Mouse (Mus musculus): ENCODE measurements around the gene Cyp2g1. TPM values are rescaled to one million over a fixed set of nuclear protein-coding genes. Genes with fewer than 3 reads are reported as not detected.

Gene Cyp2g1
- 0.11 TPM in 1 of 2 replicates, not detected in the other for polyA plus RNA-seq (2014; fragmentation: Nextera tagmentation; extraction: Ambion mirVana)

DNA sequence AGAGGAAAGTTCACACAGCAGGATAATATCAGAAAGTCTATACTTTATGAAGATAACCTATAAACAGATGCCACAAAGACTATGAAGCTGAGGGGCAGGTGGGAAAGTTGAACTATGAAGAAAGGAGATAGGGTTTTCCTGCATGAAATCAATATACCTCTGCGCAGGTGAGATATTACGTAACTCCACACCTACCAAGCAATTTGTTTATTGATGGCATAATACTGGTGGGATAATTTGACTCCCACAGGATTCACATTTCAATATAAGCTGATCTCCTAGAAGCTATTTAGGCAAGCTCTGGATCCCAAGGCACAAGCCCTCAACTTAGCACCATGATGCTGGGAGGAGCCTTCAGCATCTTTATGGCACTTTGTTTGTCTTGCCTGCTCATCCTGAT lies at the start of gene Cyp2g1:
Gene Cyp2g1, plus strand, starts transcription at position 301 of the 400 bp plus-strand sequence.
- H3K27ac ChIP-seq (replicated peaks; ENCODE audit: low read depth, low read length), result no peak within 1 kb of the TSS
- H3K4me1 ChIP-seq (ENCODE audit: control insufficient read depth, insufficient read depth, low read length), result no peaks in the 10 kb centered on the region
- no peaks in the 10 kb centered on the region for H3K27me3 ChIP-seq (ENCODE audit: control insufficient read depth, insufficient read depth, low read length)
- ATAC-seq (ENCODE audit: low FRiP score, low TSS enrichment) (no peak), DNase-seq (no peak)
- no peak within 1 kb of the TSS for H3K4me3 ChIP-seq (replicated peaks; ENCODE audit: low read depth, low read length)
- no peaks in the 10 kb centered on the region for H3K9me3 ChIP-seq (ENCODE audit: control insufficient read depth, low read length)
- no peak within 1 kb of the TSS for H3K9ac ChIP-seq (replicated peaks; ENCODE audit: low read length)
- H3K4me2 ChIP-seq (ENCODE audit: low read length), result no peak within 1 kb of the TSS
- 89% methylated on average over 2 of the region's 2 CpGs for WGBS
- no peaks in the 10 kb centered on the region for H3K36me3 ChIP-seq (ENCODE audit: control insufficient read depth, insufficient read depth, low read length)

DNA sequence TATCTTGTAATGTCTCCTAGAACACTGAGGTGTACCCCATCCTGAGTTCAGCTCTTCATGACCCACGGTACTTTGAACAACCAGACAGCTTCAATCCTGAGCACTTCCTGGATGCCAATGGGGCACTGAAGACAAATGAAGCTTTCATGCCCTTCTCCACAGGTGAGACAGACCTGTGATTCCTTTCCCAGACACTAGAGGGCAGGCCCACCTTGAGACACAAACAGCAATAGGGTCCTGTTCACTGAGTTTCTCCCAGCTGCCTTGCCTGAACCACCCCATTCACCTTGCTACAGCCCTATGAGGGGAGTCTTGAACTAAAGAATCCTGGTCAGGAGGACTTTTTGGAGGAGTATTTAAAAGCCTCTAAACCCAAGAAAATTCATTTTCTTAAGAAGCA lies 41.6 kb upstream of the Cyp2g1 start:
- Histone ChIP-seq H3K9ac (replicated peaks; ENCODE audit: low read length) (no peak overlapping the region), H3K4me2 (ENCODE audit: low read length) (no peak overlapping the region), H3K27ac (replicated peaks; ENCODE audit: low read depth, low read length) (no peak overlapping the region), H3K4me3 (replicated peaks; ENCODE audit: low read depth, low read length) (no peak overlapping the region), H3K9me3 (ENCODE audit: control insufficient read depth, low read length) (no peaks in the 10 kb centered on the region), H3K36me3 (ENCODE audit: control insufficient read depth, insufficient read depth, low read length) (no peaks in the 10 kb centered on the region), H3K4me1 (ENCODE audit: control insufficient read depth, insufficient read depth, low read length) (no peaks in the 10 kb centered on the region), H3K27me3 (ENCODE audit: control insufficient read depth, insufficient read depth, low read length) (no peaks in the 10 kb centered on the region)
- DNase-seq, result no peak
- no peak for ATAC-seq (ENCODE audit: low FRiP score, low TSS enrichment)
- WGBS, result 74% methylated on average over 1 of the region's 1 CpGs

DNA sequence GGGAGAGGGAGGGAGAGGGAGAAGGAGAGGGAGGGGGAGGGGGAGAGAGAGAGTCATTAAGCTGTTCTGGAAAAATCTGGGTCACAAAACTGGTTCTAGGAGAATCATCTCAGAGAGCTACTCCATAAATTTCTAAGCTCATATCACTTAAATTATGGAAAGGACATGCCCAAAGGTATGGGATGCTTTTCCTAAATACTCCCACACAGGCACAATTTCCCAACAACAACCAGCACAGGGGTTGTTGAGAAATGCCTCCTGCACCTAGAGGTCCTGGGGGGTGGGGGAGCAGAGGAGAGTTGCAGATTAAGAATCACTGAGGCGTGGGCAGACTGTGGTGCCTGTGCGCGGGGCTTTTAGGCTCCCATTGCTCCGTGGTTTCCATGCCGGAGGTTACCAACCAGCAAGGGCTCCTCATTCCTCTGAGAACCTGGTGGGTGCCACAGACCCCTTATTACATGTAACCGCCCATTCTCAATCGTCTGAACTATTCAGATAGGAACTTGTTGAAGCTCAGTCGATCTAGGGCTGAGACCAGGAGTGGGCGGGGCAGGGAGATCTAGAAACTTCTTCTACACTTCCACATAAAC lies 38.7 kb upstream of the Cyp2g1 start:
- H3K4me3 ChIP-seq (replicated peaks; ENCODE audit: low read depth, low read length), result no peak overlapping the region
- WGBS, result 74% methylated on average over 9 of the region's 9 CpGs
- H3K36me3 ChIP-seq (ENCODE audit: control insufficient read depth, insufficient read depth, low read length), result no peaks in the 10 kb centered on the region
- no peak for ATAC-seq (ENCODE audit: low FRiP score, low TSS enrichment)
- no peaks in the 10 kb centered on the region for H3K27me3 ChIP-seq (ENCODE audit: control insufficient read depth, insufficient read depth, low read length)
- H3K4me2 ChIP-seq (ENCODE audit: low read length), result no peak overlapping the region
- no peaks in the 10 kb centered on the region for H3K4me1 ChIP-seq (ENCODE audit: control insufficient read depth, insufficient read depth, low read length)
- H3K9ac ChIP-seq (replicated peaks; ENCODE audit: low read length), result no peak overlapping the region
- H3K27ac ChIP-seq (replicated peaks; ENCODE audit: low read depth, low read length), result no peak overlapping the region
- DNase-seq, result no peak
- H3K9me3 ChIP-seq (ENCODE audit: control insufficient read depth, low read length), result no peaks in the 10 kb centered on the region

DNA sequence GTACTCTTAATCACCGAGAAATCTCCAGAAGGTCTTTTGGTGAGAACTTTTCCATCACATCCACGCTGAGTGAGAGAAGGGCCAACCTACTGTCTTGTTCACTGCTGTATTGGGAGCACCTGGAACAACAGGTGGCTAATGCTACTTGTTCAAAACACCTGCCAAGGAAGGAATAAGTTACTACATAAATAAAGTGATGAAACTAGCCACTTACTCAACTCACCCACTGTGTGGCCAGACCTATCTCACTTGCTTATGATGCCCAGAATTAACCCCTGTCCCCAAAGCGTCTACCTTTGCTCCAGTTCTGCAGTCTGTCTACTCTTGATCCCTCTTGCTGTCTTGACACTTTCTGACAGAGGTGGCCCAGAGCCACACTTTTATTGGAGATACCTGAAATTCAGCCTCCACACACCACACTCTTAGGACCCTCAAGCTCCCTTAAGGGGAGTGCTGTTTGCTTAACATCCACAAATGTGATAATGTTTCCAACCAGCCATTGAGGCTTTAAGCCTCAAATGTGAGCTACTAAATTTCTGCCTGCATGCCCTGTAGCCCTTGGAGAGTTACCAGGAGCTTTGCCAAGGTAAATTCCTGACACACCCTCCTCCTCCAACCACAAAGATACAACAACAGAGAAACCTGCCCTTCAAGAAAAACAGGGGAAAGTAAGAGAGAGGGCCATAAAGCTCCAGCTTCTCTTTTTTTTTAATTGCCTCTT lies 35.7 kb upstream of the Cyp2g1 start:
- 82% methylated on average over 3 of the region's 3 CpGs for WGBS
- ATAC-seq (ENCODE audit: low FRiP score, low TSS enrichment), result no peak

DNA sequence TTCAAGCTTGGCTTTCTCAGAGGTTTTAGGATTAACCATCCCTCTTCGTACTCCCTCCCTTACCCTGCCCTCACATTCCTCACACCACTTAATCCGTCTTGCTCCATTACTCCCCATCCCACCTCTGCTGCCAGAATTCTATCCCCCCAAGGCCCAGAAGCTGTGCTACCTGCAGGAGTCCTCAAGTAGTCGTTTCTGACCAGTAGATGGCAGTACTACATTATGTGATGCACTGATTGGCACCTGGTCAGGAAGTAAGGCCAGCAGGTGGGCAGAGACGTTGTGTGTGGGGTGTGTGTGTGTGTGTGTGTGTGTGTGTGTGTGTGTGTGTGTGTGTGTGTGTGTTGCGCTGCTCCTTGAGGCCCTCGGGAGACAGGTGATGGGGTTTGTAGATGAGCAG lies 32.8 kb upstream of the Cyp2g1 start:
- no peak overlapping the region for H3K9ac ChIP-seq (replicated peaks; ENCODE audit: low read length)
- no peak overlapping the region for H3K4me3 ChIP-seq (replicated peaks; ENCODE audit: low read depth, low read length)
- H3K27me3 ChIP-seq (ENCODE audit: control insufficient read depth, insufficient read depth, low read length), result no peaks in the 10 kb centered on the region
- H3K9me3 ChIP-seq (ENCODE audit: control insufficient read depth, low read length), result no peaks in the 10 kb centered on the region
- no peaks in the 10 kb centered on the region for H3K36me3 ChIP-seq (ENCODE audit: control insufficient read depth, insufficient read depth, low read length)
- H3K4me2 ChIP-seq (ENCODE audit: low read length), result no peak overlapping the region
- DNase-seq (peak; percentile 57), ATAC-seq (ENCODE audit: low FRiP score, low TSS enrichment) (no peak)
- H3K4me1 ChIP-seq (ENCODE audit: control insufficient read depth, insufficient read depth, low read length), result 0 out of 2 replicates have a peak, but pooled peaks cover 3% of the 10 kb centered on the region
- H3K27ac ChIP-seq (replicated peaks; ENCODE audit: low read depth, low read length), result no peak overlapping the region
- 15% methylated on average over 6 of the region's 6 CpGs for WGBS

More for the DNA sequence above, 35.7 kb upstream of the Cyp2g1 start:
- Histone ChIP-seq H3K9me3 (ENCODE audit: control insufficient read depth, low read length) (no peaks in the 10 kb centered on the region), H3K4me2 (ENCODE audit: low read length) (no peak overlapping the region), H3K36me3 (ENCODE audit: control insufficient read depth, insufficient read depth, low read length) (no peaks in the 10 kb centered on the region), H3K4me3 (replicated peaks; ENCODE audit: low read depth, low read length) (no peak overlapping the region), H3K4me1 (ENCODE audit: control insufficient read depth, insufficient read depth, low read length) (no peaks in the 10 kb centered on the region), H3K9ac (replicated peaks; ENCODE audit: low read length) (no peak overlapping the region), H3K27me3 (ENCODE audit: control insufficient read depth, insufficient read depth, low read length) (no peaks in the 10 kb centered on the region), H3K27ac (replicated peaks; ENCODE audit: low read depth, low read length) (no peak overlapping the region)
- DNase-seq, result no peak

DNA sequence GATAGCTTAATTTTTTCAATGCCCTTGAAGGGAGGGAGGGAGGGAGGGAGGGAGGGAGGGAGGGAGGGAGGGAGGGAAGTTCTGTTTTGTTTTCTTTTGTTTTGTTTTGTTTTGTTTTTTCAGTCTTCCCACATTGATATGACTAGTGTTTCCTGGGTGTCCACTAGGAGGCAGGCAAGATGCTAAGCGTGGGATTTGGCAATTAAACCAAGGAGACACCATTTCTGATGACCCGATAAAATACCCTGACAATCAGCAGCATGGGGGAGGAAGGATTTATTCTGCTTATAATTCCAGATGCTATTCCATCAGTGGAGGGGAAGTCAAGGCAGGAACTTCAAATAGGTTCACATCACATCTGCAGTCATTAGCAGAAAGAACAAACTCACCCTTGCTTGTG lies 30.9 kb upstream of the Cyp2g1 start:
- H3K9me3 ChIP-seq (ENCODE audit: control insufficient read depth, low read length), result no peaks in the 10 kb centered on the region
- ATAC-seq (ENCODE audit: low FRiP score, low TSS enrichment) (no peak), DNase-seq (peak; percentile 2)
- H3K27me3 ChIP-seq (ENCODE audit: control insufficient read depth, insufficient read depth, low read length), result no peaks in the 10 kb centered on the region
- no peak overlapping the region for H3K9ac ChIP-seq (replicated peaks; ENCODE audit: low read length)
- no peak overlapping the region for H3K4me2 ChIP-seq (ENCODE audit: low read length)
- no peak overlapping the region for H3K27ac ChIP-seq (replicated peaks; ENCODE audit: low read depth, low read length)
- 56% methylated on average over 2 of the region's 2 CpGs for WGBS
- no peaks in the 10 kb centered on the region for H3K36me3 ChIP-seq (ENCODE audit: control insufficient read depth, insufficient read depth, low read length)
- H3K4me1 ChIP-seq (ENCODE audit: control insufficient read depth, insufficient read depth, low read length), result 0 out of 2 replicates have a peak, but pooled peaks cover 6% of the 10 kb centered on the region
- H3K4me3 ChIP-seq (replicated peaks; ENCODE audit: low read depth, low read length), result no peak overlapping the region

DNA sequence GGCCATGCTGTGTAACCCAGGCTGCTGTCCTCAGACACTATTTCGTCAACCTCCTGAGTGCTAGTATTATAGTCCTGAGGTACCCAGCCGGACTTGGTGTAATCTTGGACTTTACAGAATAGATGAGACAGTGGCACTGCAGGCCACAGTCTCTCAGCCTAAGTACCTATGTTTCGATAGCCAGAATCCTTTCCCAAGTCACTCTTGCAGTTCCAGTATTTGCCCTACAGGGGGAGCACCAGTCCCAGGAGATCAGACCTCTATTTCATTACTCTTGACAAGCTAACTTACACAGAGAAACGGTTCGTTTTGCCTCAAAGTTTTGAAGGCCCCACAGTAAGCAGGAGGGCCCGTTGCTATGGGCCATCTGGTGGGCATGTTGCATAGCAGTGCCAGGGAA lies 30.2 kb upstream of the Cyp2g1 start:
- H3K4me3 ChIP-seq (replicated peaks; ENCODE audit: low read depth, low read length), result no peak overlapping the region
- H3K9ac ChIP-seq (replicated peaks; ENCODE audit: low read length), result no peak overlapping the region
- no peaks in the 10 kb centered on the region for H3K36me3 ChIP-seq (ENCODE audit: control insufficient read depth, insufficient read depth, low read length)
- ATAC-seq (ENCODE audit: low FRiP score, low TSS enrichment), result no peak
- H3K4me2 ChIP-seq (ENCODE audit: low read length), result no peak overlapping the region
- WGBS, result 38% methylated on average over 6 of the region's 6 CpGs
- 0 out of 2 replicates have a peak, but pooled peaks cover 6% of the 10 kb centered on the region for H3K4me1 ChIP-seq (ENCODE audit: control insufficient read depth, insufficient read depth, low read length)
- H3K27me3 ChIP-seq (ENCODE audit: control insufficient read depth, insufficient read depth, low read length), result no peaks in the 10 kb centered on the region
- peak; percentile 66 for DNase-seq
- no peak overlapping the region for H3K27ac ChIP-seq (replicated peaks; ENCODE audit: low read depth, low read length)
- no peaks in the 10 kb centered on the region for H3K9me3 ChIP-seq (ENCODE audit: control insufficient read depth, low read length)

DNA sequence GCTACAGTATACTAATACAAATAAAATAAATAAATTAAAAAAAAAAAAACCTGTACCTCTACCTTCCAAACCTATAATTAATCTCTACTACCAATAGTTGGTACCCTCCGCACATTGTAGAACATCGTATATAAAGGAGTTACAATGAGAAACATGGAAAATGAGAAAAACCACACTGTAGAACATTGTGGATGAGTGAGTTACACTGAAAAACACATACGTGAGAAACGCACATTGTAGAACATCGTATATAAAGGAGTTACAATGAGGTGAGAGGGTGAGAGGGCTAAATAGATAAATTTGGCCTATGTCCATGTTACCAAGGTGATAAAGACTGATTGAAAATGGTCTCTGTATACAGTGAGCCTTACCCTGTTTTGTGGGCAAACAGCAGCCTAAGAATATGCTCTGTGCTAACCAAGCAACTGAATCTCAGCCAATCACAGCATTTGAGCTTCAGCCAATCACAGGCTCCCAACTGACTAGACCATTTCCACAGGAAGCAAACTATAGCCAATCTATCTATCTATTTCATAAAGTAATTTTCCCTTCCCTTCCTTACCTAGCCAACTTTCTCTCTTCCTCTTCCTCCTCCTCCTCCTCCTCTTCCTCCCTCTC lies 28.8 kb upstream of the Cyp2g1 start:
- no peaks in the 10 kb centered on the region for H3K9me3 ChIP-seq (ENCODE audit: control insufficient read depth, low read length)
- DNase-seq, result peak; percentile 45
- H3K4me1 ChIP-seq (ENCODE audit: control insufficient read depth, insufficient read depth, low read length), result 0 out of 2 replicates have a peak, but pooled peaks cover 6% of the 10 kb centered on the region
- peak; percentile 80 for ATAC-seq (ENCODE audit: low FRiP score, low TSS enrichment)
- H3K4me2 ChIP-seq (ENCODE audit: low read length), result peak overlapping the region; percentile 47; the same call in 1 of the 2 replicates
- H3K27me3 ChIP-seq (ENCODE audit: control insufficient read depth, insufficient read depth, low read length), result no peaks in the 10 kb centered on the region
- no peak overlapping the region for H3K4me3 ChIP-seq (replicated peaks; ENCODE audit: low read depth, low read length)
- no peaks in the 10 kb centered on the region for H3K36me3 ChIP-seq (ENCODE audit: control insufficient read depth, insufficient read depth, low read length)
- WGBS, result 85% methylated on average over 5 of the region's 5 CpGs
- H3K9ac ChIP-seq (replicated peaks; ENCODE audit: low read length), result no peak overlapping the region
- no peak overlapping the region for H3K27ac ChIP-seq (replicated peaks; ENCODE audit: low read depth, low read length)
